Mouse (Mus musculus): ENCODE results near the gene Pds5a.

Pds5a gene

GRCm38 (mm10) chr5:65565486-65565885 lies 132.6 kb downstream of the Pds5a start:
- no peak for DNase-seq (ENCODE audit: low spot score in 2 of 2)

- DNase-seq (ENCODE audit: low spot score in 2 of 2) = no peak
Measured at GRCm38 (mm10) chr5:65561125-65561893, 136.8 kb downstream of the Pds5a start.

- DNase-seq (ENCODE audit: low spot score in 2 of 2) = no peak
Measured at GRCm38 (mm10) chr5:65557109-65557508, 141.0 kb downstream of the Pds5a start.
